Mouse (Mus musculus) kidney, embryonic 16.5 days (tissue): ENCODE data around the gene Tm9sf4. TPM values are rescaled to one million over a fixed set of nuclear protein-coding genes. Genes with fewer than 3 reads are reported as not detected.

ENCODE experiments used
- ATAC-seq: fragments of 200-750 bp; cut with Nextera tagmentation; 2 replicates; pipeline ENCODE4 v1.8.0; 2017; ENCODE audit warnings: moderate TSS enrichment; ENCODE audit not compliant: low FRiP score, low TSS enrichment
- H3K27ac ChIP-seq: fragments of 300-500 bp; sonication (generic); 2 replicates; pipeline ENCODE4 v1.5.1; 2014; ENCODE audit warnings: low read length
- H3K27me3 ChIP-seq: fragments of 300-500 bp; sonication (generic); 2 replicates; pipeline ENCODE4 v1.6.1; 2014; ENCODE audit warnings: low read length, control low read depth, mixed read lengths; ENCODE audit not compliant: insufficient read depth
- H3K36me3 ChIP-seq: fragments of 300-500 bp; sonication (generic); 2 replicates; pipeline ENCODE4 v1.6.1; 2014; ENCODE audit warnings: low read length, control low read depth, mixed read lengths; ENCODE audit not compliant: insufficient read depth
- H3K4me1 ChIP-seq: fragments of 300-500 bp; sonication (generic); 2 replicates; pipeline ENCODE4 v1.6.1; 2014; ENCODE audit warnings: low read length, control low read depth, mixed read lengths; ENCODE audit not compliant: insufficient read depth
- H3K4me2 ChIP-seq: fragments of 300-500 bp; sonication (generic); replicated peaks from 2 replicates; pipeline ENCODE4 v1.6.1; 2014; ENCODE audit warnings: low read depth, low read length
- H3K4me3 ChIP-seq: fragments of 300-500 bp; sonication (generic); 2 replicates; pipeline ENCODE4 v1.5.1; 2014; ENCODE audit warnings: mild to moderate bottlenecking, low read length
- H3K9ac ChIP-seq: fragments of 300-500 bp; sonication (generic); replicated peaks from 2 replicates; pipeline ENCODE4 v1.6.1; 2014; ENCODE audit warnings: low read length
- H3K9me3 ChIP-seq: fragments of 300-500 bp; sonication (generic); 2 replicates; pipeline ENCODE4 v1.6.1; 2016; ENCODE audit warnings: low read length, control low read depth
- WGBS: fragments of 180-500 bp; shearing (Covaris S2); extraction: QIAGEN DNeasy Blood & Tissue Kit; methylation state at CpG from one replicate; pipeline ENCODE4 v1.1.7; 2014; 5-methylcytosine and 5-hydroxymethylcytosine counted together
- polyA plus RNA-seq: library from polyadenylated mRNA; unstranded; fragments of >200 nt; fragmentation: Nextera tagmentation; extraction: Ambion mirVana; gene quantifications from 2 replicates; pipeline ENCODE4 v1.2.1, GENCODE M21; 2015

Gene Tm9sf4
- polyA plus RNA-seq, 1 experiment from 2014 or later, result 102 TPM

DNA sequence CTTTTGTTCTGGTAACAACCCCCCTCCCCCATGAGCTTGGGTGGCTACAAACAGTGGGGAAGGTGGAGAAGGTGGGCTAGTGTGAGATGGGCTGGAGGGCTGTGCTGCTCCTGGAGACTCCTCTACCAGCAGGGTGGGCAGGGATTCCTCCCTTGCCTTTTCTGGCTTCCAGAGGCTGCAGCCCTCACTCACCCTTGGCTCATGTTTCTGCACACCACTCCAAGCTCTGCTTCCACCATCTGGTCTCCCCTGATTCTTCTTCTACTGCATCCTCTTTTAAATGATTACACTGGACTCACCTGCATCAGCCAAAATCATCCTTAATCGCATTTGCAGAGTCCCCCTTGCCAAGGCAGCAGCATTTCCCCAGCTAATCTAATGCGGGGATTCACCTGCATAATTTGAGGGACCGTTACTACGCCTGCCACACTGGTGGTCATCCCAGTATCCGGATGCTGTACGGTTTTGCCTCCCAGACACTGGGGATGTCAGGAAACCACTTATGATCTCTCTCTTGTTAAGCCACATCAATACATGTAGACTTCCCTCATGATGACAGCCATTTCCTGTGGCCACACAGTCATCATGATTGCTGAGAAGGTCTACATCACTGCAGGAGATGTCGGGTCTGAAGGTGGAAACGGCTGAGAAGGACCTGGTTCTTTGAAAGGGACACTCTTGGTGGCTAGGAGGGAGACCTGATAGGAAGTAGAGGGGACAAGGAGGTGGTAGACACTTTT, 9.0 kb upstream of the Tm9sf4 start:
- Histone ChIP-seq H3K4me3 (no peak overlapping the region), H3K36me3 (no peaks in the 10 kb centered on the region), H3K27ac (no peak overlapping the region), H3K4me2 (no peak overlapping the region), H3K27me3 (no peaks in the 10 kb centered on the region), H3K9me3 (no peaks in the 10 kb centered on the region), H3K4me1 (no peaks in the 10 kb centered on the region), H3K9ac (no peak overlapping the region)
- WGBS, result 76% methylated on average over 8 of the region's 8 CpGs
- ATAC-seq, result no peak

DNA sequence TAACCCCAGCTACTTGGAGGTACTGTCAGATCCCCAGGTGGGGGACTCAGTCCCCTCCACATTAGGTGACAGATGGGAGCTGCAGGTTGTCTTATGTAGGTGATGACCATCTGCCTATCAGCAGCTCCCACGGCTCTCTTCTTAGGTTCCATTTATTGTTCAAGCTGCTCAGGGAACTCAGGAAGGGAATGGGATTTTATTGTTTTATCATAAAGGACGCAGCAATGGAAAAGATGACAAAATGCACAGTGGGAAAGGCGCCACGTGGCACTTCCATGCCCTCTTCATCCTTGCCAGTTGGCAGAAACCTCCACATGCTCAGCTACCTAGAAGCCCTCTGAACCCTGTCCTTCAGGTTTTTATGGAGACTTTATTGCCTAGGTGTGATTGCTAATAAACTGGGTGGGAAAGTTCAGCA, 8.1 kb upstream of the Tm9sf4 start:
- Histone ChIP-seq H3K36me3 (no peaks in the 10 kb centered on the region), H3K4me2 (no peak overlapping the region), H3K9ac (no peak overlapping the region), H3K27me3 (no peaks in the 10 kb centered on the region), H3K4me1 (no peaks in the 10 kb centered on the region), H3K9me3 (no peaks in the 10 kb centered on the region), H3K4me3 (no peak overlapping the region), H3K27ac (no peak overlapping the region)
- ATAC-seq, result no peak
- 60% methylated on average over 4 of the region's 4 CpGs for WGBS

DNA sequence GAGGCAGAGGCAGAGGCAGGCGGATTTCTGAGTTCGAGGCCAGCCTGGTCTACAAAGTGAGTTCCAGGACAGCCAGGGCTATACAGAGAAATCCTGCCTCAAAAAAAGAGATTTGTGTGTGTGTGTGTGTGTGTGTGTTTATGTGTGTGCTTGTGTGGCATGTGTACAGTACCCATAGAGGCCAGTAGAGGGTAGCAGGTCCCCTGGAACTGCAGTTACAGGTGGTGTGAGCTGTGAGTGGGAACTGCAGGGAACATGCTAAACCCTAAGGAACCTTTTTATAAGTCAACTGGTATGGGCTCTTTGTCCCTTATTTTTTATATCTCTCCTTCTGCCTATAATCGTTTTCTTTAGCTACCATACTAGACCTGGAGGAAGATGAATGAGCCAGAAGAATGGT, 3.8 kb upstream of the Tm9sf4 start:
- no peaks in the 10 kb centered on the region for H3K27me3 ChIP-seq
- WGBS, result 74% methylated on average over 1 of the region's 3 CpGs

DNA sequence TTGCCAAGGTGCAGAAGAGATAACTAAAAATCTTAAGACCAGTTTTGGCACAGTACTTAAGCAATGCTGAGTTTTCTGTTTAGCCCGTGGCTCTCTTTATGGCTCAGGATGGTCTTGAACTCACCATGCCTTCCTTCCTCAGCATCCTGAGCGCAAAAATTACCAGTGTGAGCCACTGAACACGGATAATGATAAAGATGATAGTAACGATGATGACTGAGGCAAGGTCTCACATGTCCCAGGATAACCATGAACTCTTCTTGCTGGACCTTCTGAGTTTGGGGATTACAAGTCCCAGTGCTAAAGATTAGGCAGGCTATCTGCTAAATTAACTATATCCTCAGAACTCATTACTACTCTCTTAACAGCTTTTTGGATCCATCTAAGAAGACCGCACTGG, 970 bp upstream of the Tm9sf4 start:
- Histone ChIP-seq H3K4me2 (no peak overlapping the region), H3K27ac (no peak overlapping the region), H3K9me3 (no peaks in the 10 kb centered on the region), H3K9ac (no peak overlapping the region), H3K36me3 (no peaks in the 10 kb centered on the region), H3K4me3 (no peak overlapping the region), H3K27me3 (no peaks in the 10 kb centered on the region), H3K4me1 (peaks cover 9% of the 10 kb centered on the region)
- WGBS, result 84% methylated on average over 5 of the region's 5 CpGs
- no peak for ATAC-seq

More for the DNA sequence above, 3.8 kb upstream of the Tm9sf4 start:
- Histone ChIP-seq H3K4me1 (peaks cover 4% of the 10 kb centered on the region), H3K36me3 (no peaks in the 10 kb centered on the region), H3K9me3 (no peaks in the 10 kb centered on the region), H3K9ac (no peak overlapping the region), H3K4me3 (no peak overlapping the region), H3K4me2 (no peak overlapping the region), H3K27ac (no peak overlapping the region)
- no peak for ATAC-seq

DNA sequence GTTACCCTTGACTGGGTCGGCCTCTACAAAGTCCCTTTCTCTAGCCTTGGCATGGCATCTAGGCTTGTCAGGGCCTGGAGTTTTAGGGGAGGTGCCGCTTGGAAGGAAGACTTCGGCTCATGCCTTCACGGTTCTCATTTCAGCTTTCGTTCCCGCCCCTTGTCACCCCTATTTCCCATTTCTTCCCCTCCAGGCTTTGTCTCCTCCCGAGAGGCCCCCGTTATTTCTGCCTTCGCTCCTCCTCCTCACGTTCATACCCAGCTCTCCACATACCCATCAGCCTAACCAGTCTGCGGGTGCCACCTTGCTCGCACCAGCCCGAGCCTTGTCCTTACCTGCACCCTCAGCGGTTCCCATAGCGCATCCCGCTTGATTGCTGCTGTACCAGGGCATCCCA, 579 bp downstream of the Tm9sf4 start:
- WGBS, result 0% methylated on average over 16 of the region's 16 CpGs
- no peaks in the 10 kb centered on the region for H3K27me3 ChIP-seq
- peak overlapping the region; percentile 79 for H3K9ac ChIP-seq
- H3K4me2 ChIP-seq, result peak overlapping the region; percentile 92
- H3K9me3 ChIP-seq, result no peaks in the 10 kb centered on the region
- peak overlapping the region; percentile 73 for H3K4me3 ChIP-seq
- no peaks in the 10 kb centered on the region for H3K36me3 ChIP-seq
- H3K27ac ChIP-seq, result peak overlapping the region; percentile 97
- ATAC-seq, result peak; percentile 67
- peaks cover 13% of the 10 kb centered on the region for H3K4me1 ChIP-seq

GRCm38 (mm10) chr2:153167136-153167535, 6.0 kb downstream of the Tm9sf4 start:
- peaks cover 30% of the 10 kb centered on the region for H3K4me1 ChIP-seq
- no peaks in the 10 kb centered on the region for H3K27me3 ChIP-seq
- no peaks in the 10 kb centered on the region for H3K9me3 ChIP-seq
- 0 out of 2 replicates have a peak, but pooled peaks have one; percentile 70 for ATAC-seq
- H3K4me3 ChIP-seq, result no peak overlapping the region
- no peak overlapping the region for H3K27ac ChIP-seq
- H3K4me2 ChIP-seq, result no peak overlapping the region
- 30% methylated on average over 6 of the region's 6 CpGs for WGBS
- no peaks in the 10 kb centered on the region for H3K36me3 ChIP-seq
- no peak overlapping the region for H3K9ac ChIP-seq

DNA sequence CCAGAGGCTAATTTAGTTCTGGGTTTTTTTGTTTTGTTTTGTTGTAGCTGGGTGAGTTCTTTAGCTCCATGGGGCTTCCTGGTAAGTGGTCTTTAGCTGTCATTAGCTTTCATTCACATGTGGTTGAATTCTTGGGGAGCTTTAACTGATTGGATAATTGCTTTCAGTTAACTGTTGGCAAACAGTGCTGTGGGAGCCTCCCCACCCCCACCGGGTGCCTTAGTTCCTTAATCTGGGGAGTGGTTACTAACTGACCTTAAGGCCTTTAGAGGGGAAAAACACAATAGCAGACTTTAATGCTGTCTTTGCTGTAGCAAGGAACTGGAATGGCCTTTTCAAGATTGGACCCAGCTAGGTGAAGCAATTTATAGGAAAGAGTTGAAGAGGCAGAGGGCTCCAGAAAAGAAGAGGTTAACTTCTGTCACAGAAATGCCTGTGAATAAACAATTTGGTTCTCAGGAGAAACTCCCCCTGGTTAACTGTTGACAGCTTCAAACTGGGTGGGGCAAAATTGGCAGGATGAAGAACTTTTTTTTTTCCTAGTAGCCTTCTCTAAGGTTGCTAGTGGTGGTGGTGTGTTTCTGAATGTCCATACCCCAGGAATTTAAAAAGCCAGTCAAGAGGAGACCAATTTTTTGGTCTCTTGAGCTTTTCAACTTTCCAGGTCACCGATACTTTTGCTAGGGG, 7.2 kb downstream of the Tm9sf4 start:
- Histone ChIP-seq H3K27me3 (no peaks in the 10 kb centered on the region), H3K4me3 (no peak overlapping the region), H3K27ac (peak overlapping the region; percentile 38; the same call in 1 of the 2 replicates), H3K36me3 (no peaks in the 10 kb centered on the region), H3K4me1 (peaks cover 24% of the 10 kb centered on the region), H3K9ac (no peak overlapping the region), H3K4me2 (no peak overlapping the region), H3K9me3 (no peaks in the 10 kb centered on the region)
- 31% methylated on average over 2 of the region's 2 CpGs for WGBS
- ATAC-seq, result peak; percentile 33; the same call in 1 of the 2 replicates

GRCm38 (mm10) chr2:153170490-153171224, 9.6 kb downstream of the Tm9sf4 start:
- 87% methylated on average over 9 of the region's 9 CpGs for WGBS

DNA sequence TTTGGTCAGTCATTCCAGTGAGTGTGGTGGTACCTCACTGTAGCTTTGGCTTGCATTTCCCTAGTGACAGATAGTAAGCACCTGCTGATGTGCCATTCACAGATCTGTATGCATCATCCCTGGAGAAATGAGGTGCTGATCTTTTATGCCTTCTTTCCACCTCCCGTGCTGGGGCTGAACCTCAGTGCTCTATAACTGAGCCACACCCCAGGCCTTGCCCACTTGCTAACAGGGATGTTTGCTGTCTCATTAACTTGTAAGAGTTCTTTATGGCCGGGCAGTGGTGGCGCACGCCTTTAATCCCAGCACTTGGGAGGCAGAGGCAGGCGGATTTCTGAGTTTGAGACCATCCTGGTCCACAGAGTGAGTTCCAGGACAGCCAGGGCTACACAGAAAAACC, 10.9 kb downstream of the Tm9sf4 start:
- H3K27me3 ChIP-seq, result no peaks in the 10 kb centered on the region
- H3K4me2 ChIP-seq, result no peak overlapping the region
- 85% methylated on average over 5 of the region's 5 CpGs for WGBS
- 0 out of 2 replicates have a peak overlapping the region, but pooled peaks have one; percentile 9 for H3K27ac ChIP-seq
- H3K4me3 ChIP-seq, result no peak overlapping the region
- H3K9me3 ChIP-seq, result no peaks in the 10 kb centered on the region
- no peak overlapping the region for H3K9ac ChIP-seq
- H3K36me3 ChIP-seq, result no peaks in the 10 kb centered on the region
- no peak for ATAC-seq
- peaks cover 26% of the 10 kb centered on the region for H3K4me1 ChIP-seq

More at GRCm38 (mm10) chr2:153170490-153171224, 9.6 kb downstream of the Tm9sf4 start:
- Histone ChIP-seq H3K36me3 (no peaks in the 10 kb centered on the region), H3K4me2 (no peak overlapping the region), H3K4me3 (no peak overlapping the region), H3K27ac (no peak overlapping the region), H3K9me3 (no peaks in the 10 kb centered on the region), H3K27me3 (no peaks in the 10 kb centered on the region), H3K4me1 (peaks cover 28% of the 10 kb centered on the region), H3K9ac (no peak overlapping the region)
- ATAC-seq, result no peak
